Comparison of ENCODE assay signal across 8 mouse cellular contexts in the genomic region with DNA sequence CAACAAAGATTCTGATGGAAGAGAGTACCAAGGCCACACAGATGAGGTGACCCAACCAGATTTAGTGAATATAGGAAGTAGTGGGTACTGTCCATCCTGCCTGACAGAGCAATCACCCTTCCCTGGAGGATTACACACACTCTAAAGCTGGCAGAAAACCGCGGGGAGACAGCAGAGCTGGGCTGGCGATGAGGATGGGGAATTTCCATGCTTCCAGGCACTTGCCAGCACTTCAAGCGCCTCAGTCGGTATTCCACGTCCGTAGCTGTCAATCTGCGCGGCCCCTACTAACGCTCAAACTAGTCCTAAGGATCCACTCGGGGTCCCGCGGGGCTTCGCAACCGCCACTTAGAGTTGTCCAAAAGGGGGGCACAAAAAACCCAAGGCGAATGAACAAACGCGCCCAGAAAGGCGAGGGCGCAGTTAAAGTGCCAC. TPM values are rescaled to one million over a fixed set of nuclear protein-coding genes. Genes with fewer than 3 reads are reported as not detected.
DNase-seq lines count a peak whose midpoint lies in the region; ATAC-seq and TF ChIP-seq lines count a peak whose summit lies in the region.

No protein-coding gene starts in this region.

- H3K27me3 ChIP-seq in embryonic facial prominence, embryonic 15.5 days, result no peaks in the 10 kb centered on the region
- H3K27me3 ChIP-seq in hindbrain, embryonic 13.5 days, result no peaks in the 10 kb centered on the region
- H3K27me3 ChIP-seq in liver, adult 2 months (ENCODE audit: control insufficient read depth, insufficient read depth, low read length), result no peaks in the 10 kb centered on the region
- H3K27me3 ChIP-seq in midbrain, postnatal 0 days (ENCODE audit: insufficient read depth, low read length), result no peaks in the 10 kb centered on the region

- DNase-seq in layer of hippocampus, postnatal 36 days, result peak; percentile 49 to 53
- DNase-seq in layer of hippocampus, adult 9-11 months, result no peak
- DNase-seq in R1 (ENCODE audit: low read depth, low spot score), result peak; percentile 62
- DNase-seq in liver, adult 2 months (ENCODE audit: extremely low read depth, low read depth, low spot score), result peak; percentile 32
- peak; percentile 62 for DNase-seq in midbrain, postnatal 0 days (ENCODE audit: low spot score)
- no peak for DNase-seq in T-cell, adult 2 months (ENCODE audit: low spot score)

- peak; percentile 37; the same call in 1 of the 2 replicates for ATAC-seq in embryonic facial prominence, embryonic 15.5 days (ENCODE audit: insufficient number of reproducible peaks, low FRiP score, low TSS enrichment, low read depth)
- ATAC-seq in hindbrain, embryonic 13.5 days (ENCODE audit: low FRiP score), result peak; percentile 65
- ATAC-seq in midbrain, postnatal 0 days (ENCODE audit: low FRiP score), result peak; percentile 59; the same call in 1 of the 2 replicates

- no peaks in the 10 kb centered on the region for H3K79me2 ChIP-seq in liver, adult 2 months (ENCODE audit: control insufficient read depth, insufficient read depth, low read length)

- H3K4me1 ChIP-seq in embryonic facial prominence, embryonic 15.5 days, result peaks cover 11% of the 10 kb centered on the region
- peaks cover 16% of the 10 kb centered on the region for H3K4me1 ChIP-seq in hindbrain, embryonic 13.5 days (replicated peaks)
- peaks cover 7% of the 10 kb centered on the region for H3K4me1 ChIP-seq in liver, adult 2 months (ENCODE audit: control insufficient read depth, insufficient read depth, low read length)
- no peaks in the 10 kb centered on the region for H3K4me1 ChIP-seq in midbrain, postnatal 0 days (ENCODE audit: insufficient read depth, low read length)

- WGBS in embryonic facial prominence, embryonic 15.5 days, result 0% methylated on average over 20 of the region's 20 CpGs
- under 1% methylated on average over 20 of the region's 20 CpGs for WGBS in hindbrain, embryonic 13.5 days
- 0% methylated on average over 20 of the region's 20 CpGs for WGBS in liver, adult 2 months
- WGBS in midbrain, postnatal 0 days, result 0% methylated on average over 20 of the region's 20 CpGs

- H3K4me2 ChIP-seq in embryonic facial prominence, embryonic 15.5 days (replicated peaks), result peak overlapping the region; percentile 91
- H3K4me2 ChIP-seq in hindbrain, embryonic 13.5 days, result peak overlapping the region; percentile 82
- H3K4me2 ChIP-seq in midbrain, postnatal 0 days (ENCODE audit: low read depth, low read length, poor library complexity, severe bottlenecking), result peak overlapping the region; percentile 88

- H3K4me3 ChIP-seq in embryonic facial prominence, embryonic 15.5 days (replicated peaks), result peak overlapping the region; percentile 80
- peak overlapping the region; percentile 78 for H3K4me3 ChIP-seq in hindbrain, embryonic 13.5 days
- peak overlapping the region; percentile 90 for H3K4me3 ChIP-seq in liver, adult 2 months (ENCODE audit: insufficient read depth, low read depth, low read length)
- peak overlapping the region; percentile 85 for H3K4me3 ChIP-seq in midbrain, postnatal 0 days (ENCODE audit: low read depth, low read length)

- peak overlapping the region; percentile 62 for H3K9ac ChIP-seq in embryonic facial prominence, embryonic 15.5 days
- peak overlapping the region; percentile 87 for H3K9ac ChIP-seq in hindbrain, embryonic 13.5 days
- peak overlapping the region; percentile 77 for H3K9ac ChIP-seq in liver, adult 2 months (ENCODE audit: low read depth, low read length)
- peak overlapping the region; percentile 87 for H3K9ac ChIP-seq in midbrain, postnatal 0 days (replicated peaks; ENCODE audit: low read length, poor library complexity, severe bottlenecking)

- no peak for TF ChIP-seq POLR2A in liver, adult 2 months (IDR thresholded peaks at IDR 0.05; ENCODE audit: extremely low read depth, insufficient read depth, low read length)

- no peak for TF ChIP-seq CTCF in liver, adult 2 months (IDR thresholded peaks at IDR 0.05; ENCODE audit: low read depth, low read length)
- no peak for TF ChIP-seq CTCF in midbrain, postnatal 0 days (IDR thresholded peaks at IDR 0.05)

- H3K27ac ChIP-seq in embryonic facial prominence, embryonic 15.5 days (replicated peaks), result peak overlapping the region; percentile 85
- peak overlapping the region; percentile 87 for H3K27ac ChIP-seq in hindbrain, embryonic 13.5 days
- peak overlapping the region; percentile 33 for H3K27ac ChIP-seq in liver, adult 2 months (replicated peaks; ENCODE audit: insufficient read depth, low read depth, low read length)
- peak overlapping the region; percentile 85 for H3K27ac ChIP-seq in midbrain, postnatal 0 days (ENCODE audit: low read depth, low read length)

- H3K9me3 ChIP-seq in embryonic facial prominence, embryonic 15.5 days (replicated peaks), result no peaks in the 10 kb centered on the region
- H3K9me3 ChIP-seq in hindbrain, embryonic 13.5 days, result no peaks in the 10 kb centered on the region
- H3K9me3 ChIP-seq in midbrain, postnatal 0 days (ENCODE audit: low read length), result no peaks in the 10 kb centered on the region

- H3K36me3 ChIP-seq in embryonic facial prominence, embryonic 15.5 days, result no peaks in the 10 kb centered on the region
- H3K36me3 ChIP-seq in hindbrain, embryonic 13.5 days, result no peaks in the 10 kb centered on the region
- H3K36me3 ChIP-seq in liver, adult 2 months (ENCODE audit: control insufficient read depth, insufficient read depth, low read length), result no peaks in the 10 kb centered on the region
- H3K36me3 ChIP-seq in midbrain, postnatal 0 days (ENCODE audit: insufficient read depth, low read length), result no peaks in the 10 kb centered on the region

RNA-seq across cellular contexts. Expression of a gene that starts 0.6 kb away (rescaled TPM):
- total RNA-seq in layer of hippocampus, postnatal 36 days (2021), result 100 to 1,000 TPM; 187 to 188 TPM
- 54.5 and 56.5 TPM in 2 replicates for polyA plus RNA-seq in embryonic facial prominence, embryonic 15.5 days (2015; fragmentation: Nextera tagmentation; extraction: Ambion mirVana)
- 35.3 and 40.5 TPM in 2 replicates for polyA plus RNA-seq in hindbrain, embryonic 13.5 days (2015; fragmentation: Nextera tagmentation; extraction: Ambion mirVana)
- total RNA-seq in liver, adult 2 months (2014; rRNA removed), result 30.5 and 33.0 TPM in 2 replicates
- polyA plus RNA-seq in liver, adult 2 months (2012; rRNA removed), result 11.8 and 13.4 TPM in 2 replicates
- 104 and 125 TPM in 2 replicates for total RNA-seq in midbrain, postnatal 0 days (2014; rRNA removed)
- 38.8 and 46.6 TPM in 2 replicates for polyA plus RNA-seq in midbrain, postnatal 0 days (2015; fragmentation: Nextera tagmentation; extraction: Ambion mirVana)

Comparison
In these comparisons a context has a peak if more than half of its experiments do, and no peak if none do; other contexts are left out.
1. DNase-seq: peak in layer of hippocampus, postnatal 36 days (2 of 2), R1 (single experiment), liver, adult 2 months (single experiment) and midbrain, postnatal 0 days (single experiment); none in layer of hippocampus, adult 9-11 months (single experiment) and T-cell, adult 2 months (single experiment).
2. H3K27ac ChIP-seq: peak in every context shown above with its lines; median percentile 87 in hindbrain, embryonic 13.5 days; 85 in embryonic facial prominence, embryonic 15.5 days; 85 in midbrain, postnatal 0 days; 33 in liver, adult 2 months.
3. Peak in every context shown above with its lines, with median percentiles within 50 percentile points of each other: ATAC-seq, H3K4me2 ChIP-seq, H3K4me3 ChIP-seq and H3K9ac ChIP-seq.